Mouse (Mus musculus) thymus, postnatal 0 days (tissue): ENCODE measurements around the gene Brsk1. TPM values are rescaled to one million over a fixed set of nuclear protein-coding genes. Genes with fewer than 3 reads are reported as not detected.

Experiments
- DNase-seq: peaks from one replicate; pipeline ENCODE4 v3.0.0-alpha.2; 2015; ENCODE audit warnings: low spot score
- polyA plus RNA-seq: library from polyadenylated mRNA; unstranded; fragments of >200 nt; fragmentation: Nextera tagmentation; extraction: Ambion mirVana; gene quantifications from 2 replicates; pipeline ENCODE4 v1.2.1, GENCODE M21; 2015

Brsk1 gene
- 0.06 and 0.20 TPM in 2 replicates for polyA plus RNA-seq

GRCm38 (mm10) chr7:4690387-4690786, at the start of gene Brsk1:
Gene Brsk1, plus strand, starts transcription at chr7:4690604.
- DNase-seq = peak; percentile 20

- no peak for DNase-seq
Measured at GRCm38 (mm10) chr7:4641155-4641554, 49.2 kb upstream of the Brsk1 start.

GRCm38 (mm10) chr7:4641956-4642355, 48.4 kb upstream of the Brsk1 start:
- no peak for DNase-seq

- no peak for DNase-seq
Measured at GRCm38 (mm10) chr7:4643225-4643624, 47.2 kb upstream of the Brsk1 start.

- DNase-seq = no peak
Measured at GRCm38 (mm10) chr7:4646806-4647205, 43.6 kb upstream of the Brsk1 start.

GRCm38 (mm10) chr7:4647291-4647690, 43.1 kb upstream of the Brsk1 start:
- DNase-seq = no peak

GRCm38 (mm10) chr7:4647992-4648391, 42.4 kb upstream of the Brsk1 start:
- DNase-seq = no peak

GRCm38 (mm10) chr7:4651581-4651980, 38.8 kb upstream of the Brsk1 start:
- peak; percentile 68 for DNase-seq

- no peak for DNase-seq
Measured at GRCm38 (mm10) chr7:4652726-4653125, 37.7 kb upstream of the Brsk1 start.

GRCm38 (mm10) chr7:4653351-4653750, 37.1 kb upstream of the Brsk1 start:
- peak; percentile 26 for DNase-seq

- DNase-seq = peak; percentile 91
Measured at GRCm38 (mm10) chr7:4653780-4654179, 36.6 kb upstream of the Brsk1 start.

- DNase-seq = peak; percentile 24
Measured at GRCm38 (mm10) chr7:4654221-4654620, 36.2 kb upstream of the Brsk1 start.

GRCm38 (mm10) chr7:4655393-4655792, 35.0 kb upstream of the Brsk1 start:
- peak; percentile 75 for DNase-seq

- DNase-seq = no peak
Measured at GRCm38 (mm10) chr7:4655916-4656315, 34.5 kb upstream of the Brsk1 start.

- no peak for DNase-seq
Measured at GRCm38 (mm10) chr7:4656818-4657217, 33.6 kb upstream of the Brsk1 start.

GRCm38 (mm10) chr7:4657521-4658127, 32.8 kb upstream of the Brsk1 start:
- peak; percentile 15 for DNase-seq

GRCm38 (mm10) chr7:4658128-4658907, 32.1 kb upstream of the Brsk1 start:
- DNase-seq = peak; percentile 48

GRCm38 (mm10) chr7:4658912-4659551, 31.4 kb upstream of the Brsk1 start, which contains the start of gene Ppp6r1:
Gene Ppp6r1, minus strand, starts transcription at chr7:4659019.
- peak; percentile 99 for DNase-seq

GRCm38 (mm10) chr7:4659911-4660443, 30.4 kb upstream of the Brsk1 start:
- DNase-seq = no peak

- no peak for DNase-seq
Measured at GRCm38 (mm10) chr7:4663179-4663578, 27.2 kb upstream of the Brsk1 start.

- no peak for DNase-seq
Measured at GRCm38 (mm10) chr7:4663742-4664141, 26.7 kb upstream of the Brsk1 start.

GRCm38 (mm10) chr7:4666871-4667270, 23.5 kb upstream of the Brsk1 start:
- DNase-seq = no peak
